Mouse (Mus musculus) mouse embryonic stem cell (cell line): Measurements from ENCODE around the gene BC049730.

Source experiments
- in situ Hi-C, 2 experiments: fragments of 300-500 bp; cut with MboI; formaldehyde crosslinking; loops; 1 replicate in 1 of 2; 3 replicates in 1 of 2; pipeline ENCODE4 v1.14.3; 2019 to 2020; ENCODE audit warnings: low sequenced_read_pairs in 2 of 2, low pct_unique_long_range_greater_than_20kb in 1 of 2, mixed read lengths in 1 of 2; ENCODE audit not compliant: unreplicated experiment in 1 of 2

BC049730 gene

DNA sequence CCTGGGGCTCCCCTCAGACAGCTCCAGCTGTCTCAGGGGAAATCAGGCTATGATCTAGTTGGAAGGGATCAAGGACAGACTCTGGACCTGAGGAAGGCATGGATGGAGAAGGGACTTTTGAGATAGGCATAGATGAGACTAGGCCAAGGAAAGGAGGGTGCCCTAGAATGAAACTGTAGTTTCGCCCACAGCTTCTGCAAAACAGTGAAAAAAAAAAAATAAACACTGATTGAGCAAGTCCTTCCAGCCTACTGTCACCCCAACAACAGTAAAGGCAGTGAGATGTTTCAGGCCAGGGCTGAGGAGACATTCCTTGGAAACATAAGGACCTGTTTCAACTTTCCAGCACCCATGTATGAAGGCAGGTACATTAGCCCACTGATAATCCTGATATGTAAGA lies 49.5 kb downstream of the BC049730 start:
- in situ Hi-C loops, result no loop called here

- in situ Hi-C loops, result no loop called here
These were observed 51.2 kb downstream of the BC049730 start, which contains the start of gene Cd177 for GRCm38 (mm10) chr7:24760211-24760610. Gene Cd177 (minus strand): TSS chr7:24760311.

DNA sequence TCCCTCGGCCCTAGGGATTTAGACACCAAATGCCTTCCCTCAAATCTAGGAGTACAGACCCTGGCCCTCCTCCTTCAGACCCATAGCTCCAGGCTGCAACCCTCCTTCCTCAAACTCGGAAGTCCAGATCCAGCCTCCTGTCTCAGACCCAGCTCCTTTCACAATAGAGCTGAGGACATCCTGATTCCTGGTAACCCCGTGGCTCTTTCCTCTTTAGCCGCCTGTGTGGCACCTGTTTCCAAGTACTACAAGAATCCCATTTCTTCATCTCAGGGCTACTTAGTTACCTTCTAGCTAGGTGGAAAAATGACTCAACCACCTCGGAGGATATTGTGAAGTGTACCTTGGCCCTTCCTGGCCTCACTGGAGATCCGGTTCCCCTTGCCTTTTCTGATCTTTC lies 52.1 kb downstream of the BC049730 start:
- in situ Hi-C loops, result no loop called here

DNA sequence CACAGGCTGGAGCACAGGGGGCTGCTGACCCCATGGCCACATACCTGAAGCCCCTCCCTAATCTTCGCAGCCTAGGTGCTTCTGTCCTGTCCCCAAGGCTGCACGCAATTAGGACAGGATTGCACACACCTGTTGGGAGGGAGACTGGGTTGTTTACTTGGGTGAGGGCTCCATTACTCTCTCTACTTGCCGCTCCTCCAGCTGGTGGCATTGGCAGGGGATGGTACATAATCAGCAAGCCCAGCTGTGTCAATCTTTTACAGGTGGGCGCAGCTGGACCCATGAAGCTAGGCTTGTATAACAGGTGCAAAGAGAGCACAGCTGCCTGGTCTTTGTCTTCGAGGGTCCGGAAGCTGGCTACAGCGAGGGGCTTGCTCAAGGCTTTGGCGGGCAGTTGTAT lies 53.5 kb downstream of the BC049730 start:
- in situ Hi-C loops, result no loop called here
